Mouse (Mus musculus): ENCODE data around the gene Lamtor2. TPM values are rescaled to one million over a fixed set of nuclear protein-coding genes. Genes with fewer than 3 reads are reported as not detected.

The Lamtor2 gene
- polyA plus RNA-seq, 1 experiment from 2014 or later = 103 TPM

- DNase-seq (ENCODE audit: low spot score, missing footprints) (no peak), ATAC-seq (ENCODE audit: low FRiP score) (no peak)
- Histone ChIP-seq H3K9me3 (ENCODE audit: control insufficient read depth, low read length) (no peaks in the 10 kb centered on the region), H3K27me3 (ENCODE audit: control insufficient read depth, insufficient read depth, low read length) (no peaks in the 10 kb centered on the region), H3K36me3 (ENCODE audit: control insufficient read depth, insufficient read depth, low read length) (peaks cover 40% of the 10 kb centered on the region), H3K4me2 (no peak overlapping the region), H3K4me1 (ENCODE audit: control insufficient read depth, insufficient read depth, low read length) (no peaks in the 10 kb centered on the region), H3K9ac (ENCODE audit: low read length) (no peak overlapping the region), H3K27ac (ENCODE audit: low read depth, low read length) (no peak overlapping the region), H3K4me3 (ENCODE audit: low read depth, low read length) (no peak overlapping the region)
- 97% methylated on average over 10 of the region's 10 CpGs for WGBS
These were observed 17.5 kb upstream of the Lamtor2 start for GRCm38 (mm10) chr3:88570341-88570740.

DNA sequence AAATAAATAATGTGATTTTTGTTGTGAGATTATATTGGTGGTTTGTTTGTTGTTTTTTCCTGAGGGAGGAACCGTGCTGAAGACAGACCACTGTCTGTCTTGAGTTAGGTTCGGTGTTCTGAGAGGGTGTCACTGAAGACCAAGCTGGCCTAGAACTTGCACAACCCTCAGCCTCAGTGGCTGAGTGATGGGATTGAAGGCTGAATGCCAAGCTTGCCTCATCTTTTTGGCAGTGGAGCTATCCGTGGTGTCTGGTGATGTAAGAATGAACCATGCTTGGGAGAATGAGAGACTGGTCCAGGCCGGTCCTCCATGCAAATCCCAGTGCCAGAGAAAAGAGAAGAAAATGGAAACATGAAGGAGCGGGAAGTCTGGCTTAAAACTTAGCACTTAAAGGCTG, 16.8 kb upstream of the Lamtor2 start:
- H3K27ac ChIP-seq (ENCODE audit: low read depth, low read length) = no peak overlapping the region
- no peaks in the 10 kb centered on the region for H3K9me3 ChIP-seq (ENCODE audit: control insufficient read depth, low read length)
- WGBS = 93% methylated on average over 5 of the region's 5 CpGs
- no peak for ATAC-seq (ENCODE audit: low FRiP score)
- H3K27me3 ChIP-seq (ENCODE audit: control insufficient read depth, insufficient read depth, low read length) = no peaks in the 10 kb centered on the region
- no peaks in the 10 kb centered on the region for H3K4me1 ChIP-seq (ENCODE audit: control insufficient read depth, insufficient read depth, low read length)
- DNase-seq (ENCODE audit: low spot score, missing footprints) = no peak
- H3K4me3 ChIP-seq (ENCODE audit: low read depth, low read length) = no peak overlapping the region
- peaks cover 45% of the 10 kb centered on the region for H3K36me3 ChIP-seq (ENCODE audit: control insufficient read depth, insufficient read depth, low read length)
- H3K4me2 ChIP-seq = no peak overlapping the region
- H3K9ac ChIP-seq (ENCODE audit: low read length) = no peak overlapping the region

DNA sequence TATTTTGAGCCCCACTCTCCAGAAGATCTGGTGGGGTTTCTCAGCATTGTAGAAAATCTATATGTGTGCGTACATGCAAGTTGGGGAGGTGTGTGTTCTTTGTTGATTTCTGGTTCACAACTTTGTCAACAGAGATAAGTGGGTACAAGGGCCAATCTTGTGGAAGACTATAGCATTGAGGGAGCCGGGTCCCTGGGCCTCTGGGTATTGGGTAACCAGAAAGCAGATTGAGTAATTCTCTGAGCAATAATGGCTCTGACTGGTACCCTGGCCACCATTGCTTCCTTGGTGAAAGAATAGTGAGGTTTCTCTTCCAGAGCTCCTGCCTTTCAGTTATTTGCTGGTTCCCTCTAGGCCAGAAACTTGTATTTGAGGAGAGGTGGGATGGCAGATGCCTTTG, 16.2 kb upstream of the Lamtor2 start:
- Histone ChIP-seq H3K9ac (ENCODE audit: low read length) (no peak overlapping the region), H3K36me3 (ENCODE audit: control insufficient read depth, insufficient read depth, low read length) (peaks cover 51% of the 10 kb centered on the region), H3K4me2 (no peak overlapping the region), H3K27ac (ENCODE audit: low read depth, low read length) (no peak overlapping the region), H3K4me3 (ENCODE audit: low read depth, low read length) (no peak overlapping the region), H3K27me3 (ENCODE audit: control insufficient read depth, insufficient read depth, low read length) (no peaks in the 10 kb centered on the region), H3K9me3 (ENCODE audit: control insufficient read depth, low read length) (no peaks in the 10 kb centered on the region), H3K4me1 (ENCODE audit: control insufficient read depth, insufficient read depth, low read length) (no peaks in the 10 kb centered on the region)
- ATAC-seq (ENCODE audit: low FRiP score) (no peak), DNase-seq (ENCODE audit: low spot score, missing footprints) (no peak)
- 94% methylated on average over 2 of the region's 2 CpGs for WGBS

GRCm38 (mm10) chr3:88568615-88569014, 15.7 kb upstream of the Lamtor2 start:
- Histone ChIP-seq H3K4me1 (ENCODE audit: control insufficient read depth, insufficient read depth, low read length) (no peaks in the 10 kb centered on the region), H3K4me3 (ENCODE audit: low read depth, low read length) (no peak overlapping the region), H3K36me3 (ENCODE audit: control insufficient read depth, insufficient read depth, low read length) (peaks cover 51% of the 10 kb centered on the region), H3K4me2 (no peak overlapping the region), H3K9ac (ENCODE audit: low read length) (no peak overlapping the region), H3K27me3 (ENCODE audit: control insufficient read depth, insufficient read depth, low read length) (no peaks in the 10 kb centered on the region), H3K9me3 (ENCODE audit: control insufficient read depth, low read length) (no peaks in the 10 kb centered on the region), H3K27ac (ENCODE audit: low read depth, low read length) (no peak overlapping the region)
- ATAC-seq (ENCODE audit: low FRiP score) (no peak), DNase-seq (ENCODE audit: low spot score, missing footprints) (no peak)
- WGBS = 91% methylated on average over 2 of the region's 2 CpGs

DNA sequence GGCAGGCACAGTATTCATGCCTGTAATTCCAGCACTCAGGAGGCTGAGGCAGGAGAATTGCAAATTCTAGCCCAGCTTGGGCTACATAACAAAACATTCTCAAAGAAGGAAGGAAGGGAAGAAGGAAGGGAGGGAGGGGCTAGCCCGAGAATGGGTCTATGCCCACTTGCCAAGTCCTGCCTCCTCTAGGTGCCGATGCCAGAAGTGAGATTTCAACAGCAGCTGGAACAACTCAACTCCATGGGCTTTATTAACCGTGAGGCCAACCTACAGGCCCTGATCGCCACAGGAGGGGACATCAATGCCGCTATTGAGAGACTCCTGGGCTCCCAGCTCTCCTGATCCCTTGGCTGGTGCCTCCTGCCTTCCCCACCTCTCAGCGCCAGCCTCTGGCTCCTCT, 15.0 kb upstream of the Lamtor2 start:
- H3K27me3 ChIP-seq (ENCODE audit: control insufficient read depth, insufficient read depth, low read length) = no peaks in the 10 kb centered on the region
- H3K4me2 ChIP-seq = no peak overlapping the region
- H3K27ac ChIP-seq (ENCODE audit: low read depth, low read length) = no peak overlapping the region
- H3K4me1 ChIP-seq (ENCODE audit: control insufficient read depth, insufficient read depth, low read length) = no peaks in the 10 kb centered on the region; the same call in 1 of the 2 replicates
- peaks cover 55% of the 10 kb centered on the region for H3K36me3 ChIP-seq (ENCODE audit: control insufficient read depth, insufficient read depth, low read length)
- H3K9me3 ChIP-seq (ENCODE audit: control insufficient read depth, low read length) = no peaks in the 10 kb centered on the region
- H3K9ac ChIP-seq (ENCODE audit: low read length) = no peak overlapping the region
- no peak overlapping the region for H3K4me3 ChIP-seq (ENCODE audit: low read depth, low read length)
- DNase-seq (ENCODE audit: low spot score, missing footprints) (no peak), ATAC-seq (ENCODE audit: low FRiP score) (no peak)
- WGBS = 95% methylated on average over 6 of the region's 6 CpGs

DNA sequence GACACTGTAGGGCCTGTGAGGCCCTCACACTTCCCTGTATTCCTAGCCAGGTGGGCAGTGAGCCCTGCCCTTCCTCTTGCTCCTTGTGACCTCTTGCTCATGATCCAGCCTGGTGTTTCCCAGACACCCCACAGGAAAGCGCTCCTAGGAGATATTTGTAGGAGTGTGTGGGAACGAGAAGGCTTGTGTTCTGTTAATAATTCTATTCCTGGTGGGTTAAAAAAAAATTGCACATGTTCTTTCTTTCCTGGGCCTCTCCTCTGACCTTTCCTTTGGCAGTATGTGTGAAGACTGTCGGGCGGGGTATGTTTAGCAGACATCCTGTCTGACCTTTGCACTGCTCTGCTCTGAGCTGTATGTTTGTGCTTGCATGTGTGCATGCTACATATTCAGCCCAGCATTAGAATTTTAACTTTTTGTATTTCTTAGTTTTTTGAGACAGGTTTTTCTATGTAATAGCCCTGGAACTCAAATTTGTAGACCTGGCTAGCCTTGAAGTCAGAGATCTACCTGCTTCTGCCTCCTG, 13.7 kb upstream of the Lamtor2 start:
- no peak overlapping the region for H3K4me2 ChIP-seq
- DNase-seq (ENCODE audit: low spot score, missing footprints) (no peak), ATAC-seq (ENCODE audit: low FRiP score) (no peak)
- 92% methylated on average over 4 of the region's 4 CpGs for WGBS
- no peaks in the 10 kb centered on the region for H3K9me3 ChIP-seq (ENCODE audit: control insufficient read depth, low read length)
- peaks cover 58% of the 10 kb centered on the region for H3K36me3 ChIP-seq (ENCODE audit: control insufficient read depth, insufficient read depth, low read length)
- H3K9ac ChIP-seq (ENCODE audit: low read length) = no peak overlapping the region
- no peaks in the 10 kb centered on the region; the same call in 1 of the 2 replicates for H3K4me1 ChIP-seq (ENCODE audit: control insufficient read depth, insufficient read depth, low read length)
- H3K4me3 ChIP-seq (ENCODE audit: low read depth, low read length) = no peak overlapping the region
- H3K27me3 ChIP-seq (ENCODE audit: control insufficient read depth, insufficient read depth, low read length) = no peaks in the 10 kb centered on the region
- no peak overlapping the region for H3K27ac ChIP-seq (ENCODE audit: low read depth, low read length)

DNA sequence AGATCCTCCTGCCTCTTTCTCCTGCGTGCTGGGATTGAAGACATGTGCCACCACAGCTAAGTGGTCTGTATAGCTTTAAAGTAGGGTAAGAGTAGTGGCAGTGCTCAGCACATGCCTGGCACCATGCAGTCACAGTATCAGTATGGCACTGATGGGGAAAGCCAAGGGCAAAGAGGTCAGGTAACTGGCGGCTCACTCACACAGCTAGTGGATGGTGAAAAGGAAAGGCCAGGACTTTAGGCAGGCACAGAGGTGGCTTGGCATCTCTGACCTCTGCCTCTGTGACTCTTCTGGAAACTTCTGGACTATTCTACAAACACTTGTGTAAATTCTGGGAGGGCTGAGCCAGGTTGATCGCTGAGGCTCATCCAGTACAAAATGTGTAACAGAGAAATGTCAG, 13.2 kb upstream of the Lamtor2 start:
- no peaks in the 10 kb centered on the region for H3K27me3 ChIP-seq (ENCODE audit: control insufficient read depth, insufficient read depth, low read length)
- no peaks in the 10 kb centered on the region for H3K9me3 ChIP-seq (ENCODE audit: control insufficient read depth, low read length)
- DNase-seq (ENCODE audit: low spot score, missing footprints) = no peak
- H3K27ac ChIP-seq (ENCODE audit: low read depth, low read length) = no peak overlapping the region
- H3K36me3 ChIP-seq (ENCODE audit: control insufficient read depth, insufficient read depth, low read length) = peaks cover 59% of the 10 kb centered on the region
- H3K4me3 ChIP-seq (ENCODE audit: low read depth, low read length) = no peak overlapping the region
- H3K4me2 ChIP-seq = no peak overlapping the region
- no peaks in the 10 kb centered on the region; the same call in 1 of the 2 replicates for H3K4me1 ChIP-seq (ENCODE audit: control insufficient read depth, insufficient read depth, low read length)
- no peak for ATAC-seq (ENCODE audit: low FRiP score)
- 91% methylated on average over 3 of the region's 3 CpGs for WGBS
- H3K9ac ChIP-seq (ENCODE audit: low read length) = no peak overlapping the region

- H3K9me3 ChIP-seq (ENCODE audit: control insufficient read depth, low read length) = no peaks in the 10 kb centered on the region
- H3K4me3 ChIP-seq (ENCODE audit: low read depth, low read length) = no peak overlapping the region
- no peak for ATAC-seq (ENCODE audit: low FRiP score)
- no peaks in the 10 kb centered on the region; the same call in 1 of the 2 replicates for H3K4me1 ChIP-seq (ENCODE audit: control insufficient read depth, insufficient read depth, low read length)
- 88% methylated on average over 7 of the region's 7 CpGs for WGBS
- H3K9ac ChIP-seq (ENCODE audit: low read length) = no peak overlapping the region
- H3K36me3 ChIP-seq (ENCODE audit: control insufficient read depth, insufficient read depth, low read length) = peaks cover 60% of the 10 kb centered on the region
- no peaks in the 10 kb centered on the region for H3K27me3 ChIP-seq (ENCODE audit: control insufficient read depth, insufficient read depth, low read length)
- no peak overlapping the region for H3K27ac ChIP-seq (ENCODE audit: low read depth, low read length)
- DNase-seq (ENCODE audit: low spot score, missing footprints) = no peak
- no peak overlapping the region for H3K4me2 ChIP-seq
These were observed 11.1 kb upstream of the Lamtor2 start for GRCm38 (mm10) chr3:88563966-88564365.

GRCm38 (mm10) chr3:88563442-88563841, 10.6 kb upstream of the Lamtor2 start:
- Histone ChIP-seq H3K4me2 (no peak overlapping the region), H3K9me3 (ENCODE audit: control insufficient read depth, low read length) (no peaks in the 10 kb centered on the region), H3K27ac (ENCODE audit: low read depth, low read length) (no peak overlapping the region), H3K9ac (ENCODE audit: low read length) (no peak overlapping the region), H3K4me1 (ENCODE audit: control insufficient read depth, insufficient read depth, low read length) (no peaks in the 10 kb centered on the region; the same call in 1 of the 2 replicates), H3K36me3 (ENCODE audit: control insufficient read depth, insufficient read depth, low read length) (peaks cover 56% of the 10 kb centered on the region), H3K4me3 (ENCODE audit: low read depth, low read length) (no peak overlapping the region), H3K27me3 (ENCODE audit: control insufficient read depth, insufficient read depth, low read length) (no peaks in the 10 kb centered on the region)
- 64% methylated on average over 4 of the region's 4 CpGs for WGBS
- DNase-seq (ENCODE audit: low spot score, missing footprints) (no peak), ATAC-seq (ENCODE audit: low FRiP score) (no peak)
